Mouse (Mus musculus) testis, adult 2 months (tissue): ENCODE measurements around the gene Tex14. TPM values are rescaled to one million over a fixed set of nuclear protein-coding genes. Genes with fewer than 3 reads are reported as not detected.
"Not testable (repeated sequence)": the region's sequence is repeated elsewhere in the genome, so short reads cannot be mapped to it uniquely, and the experiment has no call there.

ENCODE experiments used
- H3K27ac ChIP-seq: fragments of 200-500 bp; 2 replicates; pipeline ENCODE4 v1.5.1; 2012; ENCODE audit warnings: low read depth, low read length; ENCODE audit not compliant: control insufficient read depth, insufficient read depth
- H3K27me3 ChIP-seq: fragments of 200-500 bp; 2 replicates; pipeline ENCODE4 v1.6.1; 2012; ENCODE audit warnings: mild to moderate bottlenecking, low read length, moderate library complexity; ENCODE audit not compliant: control insufficient read depth, insufficient read depth
- H3K36me3 ChIP-seq: fragments of 200-500 bp; 2 replicates; pipeline ENCODE4 v1.6.1; 2012; ENCODE audit warnings: mild to moderate bottlenecking, low read length; ENCODE audit not compliant: control insufficient read depth, insufficient read depth
- H3K4me1 ChIP-seq: fragments of 200-500 bp; 2 replicates; pipeline ENCODE4 v1.6.1; 2012; ENCODE audit warnings: low read length; ENCODE audit not compliant: control insufficient read depth, insufficient read depth
- H3K4me3 ChIP-seq: fragments of 200-500 bp; 2 replicates; pipeline ENCODE4 v1.5.1; 2012; ENCODE audit warnings: low read depth, mild to moderate bottlenecking, low read length, moderate library complexity, mixed read lengths; ENCODE audit not compliant: control insufficient read depth
- CTCF ChIP-seq: fragments of 200-500 bp; IDR thresholded peaks from 2 replicates; pipeline ENCODE4 v1.5.1; 2012; ENCODE audit warnings: low read depth, mild to moderate bottlenecking, inconsistent platforms, low read length, moderate library complexity; ENCODE audit not compliant: control insufficient read depth, insufficient read depth, insufficient replicate concordance
- POLR2A ChIP-seq: fragments of 200-500 bp; IDR thresholded peaks from 2 replicates; pipeline ENCODE4 v1.6.1; 2012; ENCODE audit warnings: low read depth, mild to moderate bottlenecking, inconsistent platforms, low read length, moderate library complexity; ENCODE audit not compliant: control insufficient read depth
- polyA plus RNA-seq: library from polyadenylated mRNA; depleted of rRNA; stranded (reverse); fragments of >200 nt; gene quantifications from 2 replicates; pipeline ENCODE4 v1.2.3, GENCODE M21; 2012

The Tex14 gene
- polyA plus RNA-seq, 1 experiment: 28.4 TPM

- no peak for TF ChIP-seq CTCF
- TF ChIP-seq POLR2A: no peak
- H3K27ac ChIP-seq: no peak overlapping the region
- H3K36me3 ChIP-seq: no peaks in the 10 kb centered on the region
- no peaks in the 10 kb centered on the region for H3K27me3 ChIP-seq
- H3K4me3 ChIP-seq: no peak overlapping the region
- peaks cover 2% of the 10 kb centered on the region for H3K4me1 ChIP-seq
Observed at GRCm38 (mm10) chr11:87427273-87428050, 22.6 kb downstream of the Tex14 start.

GRCm38 (mm10) chr11:87428051-87428673 is 23.3 kb downstream of the Tex14 start:
- H3K4me3 ChIP-seq: no peak overlapping the region
- no peaks in the 10 kb centered on the region for H3K36me3 ChIP-seq
- TF ChIP-seq POLR2A: no peak
- TF ChIP-seq CTCF: no peak
- no peak overlapping the region for H3K27ac ChIP-seq
- H3K4me1 ChIP-seq: peaks cover 2% of the 10 kb centered on the region
- no peaks in the 10 kb centered on the region for H3K27me3 ChIP-seq

- TF ChIP-seq POLR2A: no peak
- no peak for TF ChIP-seq CTCF
Observed at GRCm38 (mm10) chr11:87429363-87429762, 24.5 kb downstream of the Tex14 start.

GRCm38 (mm10) chr11:87430374-87430773 is 25.5 kb downstream of the Tex14 start:
- TF ChIP-seq CTCF (no peak), POLR2A (no peak)
- peaks cover 2% of the 10 kb centered on the region for H3K4me1 ChIP-seq

More at GRCm38 (mm10) chr11:87429363-87429762, 24.5 kb downstream of the Tex14 start:
- Histone ChIP-seq H3K27me3 (no peaks in the 10 kb centered on the region), H3K4me3 (no peak overlapping the region), H3K27ac (no peak overlapping the region), H3K4me1 (peaks cover 2% of the 10 kb centered on the region), H3K36me3 (no peaks in the 10 kb centered on the region)

GRCm38 (mm10) chr11:87431813-87432212 is 26.9 kb downstream of the Tex14 start:
- H3K4me3 ChIP-seq, H3K36me3 ChIP-seq, H3K4me1 ChIP-seq, H3K27ac ChIP-seq, H3K27me3 ChIP-seq: not testable (repeated sequence)

More at GRCm38 (mm10) chr11:87430374-87430773, 25.5 kb downstream of the Tex14 start:
- no peaks in the 10 kb centered on the region for H3K27me3 ChIP-seq
- no peak overlapping the region for H3K4me3 ChIP-seq
- no peak overlapping the region for H3K27ac ChIP-seq
- H3K36me3 ChIP-seq: no peaks in the 10 kb centered on the region

- no peak overlapping the region for H3K4me3 ChIP-seq
- no peaks in the 10 kb centered on the region for H3K36me3 ChIP-seq
- H3K27me3 ChIP-seq: no peaks in the 10 kb centered on the region
- no peak overlapping the region for H3K27ac ChIP-seq
- TF ChIP-seq CTCF (no peak), POLR2A (no peak)
- H3K4me1 ChIP-seq: no peaks in the 10 kb centered on the region
Observed at GRCm38 (mm10) chr11:87432447-87432846, 27.6 kb downstream of the Tex14 start.

GRCm38 (mm10) chr11:87432933-87433669 is 28.2 kb downstream of the Tex14 start:
- Histone ChIP-seq H3K4me3 (no peak overlapping the region), H3K27me3 (no peaks in the 10 kb centered on the region), H3K36me3 (no peaks in the 10 kb centered on the region), H3K27ac (no peak overlapping the region), H3K4me1 (no peaks in the 10 kb centered on the region)
- TF ChIP-seq CTCF (no peak), POLR2A (no peak)

GRCm38 (mm10) chr11:87435107-87435506 is 30.2 kb downstream of the Tex14 start:
- not testable (repeated sequence) for H3K4me3 ChIP-seq, H3K4me1 ChIP-seq, H3K36me3 ChIP-seq, H3K27me3 ChIP-seq, H3K27ac ChIP-seq
